Comparison of ENCODE assay signal across 28 mouse cellular contexts in genomic region chr8:85524086-85524485, GRCm38 (mm10). TPM values are rescaled to one million over a fixed set of nuclear protein-coding genes. Genes with fewer than 3 reads are reported as not detected.
DNase-seq lines count a peak whose midpoint lies in the region; ATAC-seq and TF ChIP-seq lines count a peak whose summit lies in the region.
"Had no signal": no experiment of that assay in that cellular context is flagged by ENCODE, and none has a peak within 500 bp of the region (broad histone marks: within the 10 kb centered on the region; RNA-seq: fewer than 3 reads in every experiment).

No protein-coding gene starts in this region.

- no peak for ATAC-seq in heart, embryonic 12.5 days (ENCODE audit: insufficient number of reproducible peaks, low FRiP score)
- no peak; the same call in 1 of the 2 replicates for ATAC-seq in heart, embryonic 15.5 days (replicated peaks; ENCODE audit: insufficient number of reproducible peaks, insufficient read depth, low FRiP score, low read depth)
- no peak for ATAC-seq in forebrain, embryonic 13.5 days
- ATAC-seq: CD4-positive, CD25-positive, alpha-beta regulatory T cell, adult 4 months; hindbrain, postnatal 0 days; intestine, embryonic 16.5 days; Patski had no signal

- H3K36me3 ChIP-seq in heart, embryonic 12.5 days, result peaks cover 20% of the 10 kb centered on the region; the same call in 1 of the 2 replicates
- peaks cover 3% of the 10 kb centered on the region; the same call in 1 of the 2 replicates for H3K36me3 ChIP-seq in heart, embryonic 15.5 days
- H3K36me3 ChIP-seq in forebrain, embryonic 13.5 days (ENCODE audit: poor library complexity, severe bottlenecking), result peaks cover 71% of the 10 kb centered on the region

- no peaks in the 10 kb centered on the region for H3K9me3 ChIP-seq in heart, embryonic 12.5 days (replicated peaks)
- H3K9me3 ChIP-seq in heart, embryonic 15.5 days (replicated peaks), result no peaks in the 10 kb centered on the region
- no peaks in the 10 kb centered on the region for H3K9me3 ChIP-seq in forebrain, embryonic 13.5 days (replicated peaks)
- H3K9me3 ChIP-seq: embryonic facial prominence, embryonic 13.5 days; forebrain, embryonic 12.5 days; limb, embryonic 15.5 days; midbrain, embryonic 12.5 days had no signal

- intact Hi-C loops in gastrocnemius, adult 2 months (cut with DNase I), result no loop called here

- H3K27ac ChIP-seq in gastrocnemius, adult 2 months, result peak overlapping the region; percentile 96
- H3K27ac ChIP-seq in heart, embryonic 12.5 days (ENCODE audit: poor library complexity, severe bottlenecking), result no peak overlapping the region
- H3K27ac ChIP-seq in heart, embryonic 15.5 days, result peak overlapping the region; percentile 30
- H3K27ac ChIP-seq in forebrain, embryonic 13.5 days, result no peak overlapping the region
- H3K27ac ChIP-seq: embryonic facial prominence, embryonic 13.5 days; forebrain, embryonic 12.5 days; hindbrain, postnatal 0 days; limb, embryonic 15.5 days; liver, embryonic 14.5 days; midbrain, embryonic 12.5 days; stomach, postnatal 0 days had no signal

- H3K4me1 ChIP-seq in heart, embryonic 12.5 days (replicated peaks), result peaks cover 8% of the 10 kb centered on the region
- no peaks in the 10 kb centered on the region for H3K4me1 ChIP-seq in heart, embryonic 15.5 days (replicated peaks)
- no peaks in the 10 kb centered on the region for H3K4me1 ChIP-seq in forebrain, embryonic 13.5 days
- H3K4me1 ChIP-seq: embryonic facial prominence, embryonic 13.5 days; forebrain, embryonic 12.5 days; limb, embryonic 15.5 days; midbrain, embryonic 12.5 days had no signal

- DNase-seq in gastrocnemius, adult 2 months, result peak; percentile 69
- DNase-seq in gastrocnemius, postnatal 10 days, result no peak
- DNase-seq in heart, adult 9 months (ENCODE audit: low spot score in 2 of 2), result peak; percentile 48 to 68
- no peak for DNase-seq in kidney, postnatal 14 days
- DNase-seq: adrenal gland, postnatal 10 days; cerebellum, adult 8-10 months; cerebellum, postnatal 36 days; embryo, embryonic 11 days; kidney, adult 9 months; kidney, postnatal 25 days; layer of hippocampus, adult 9-11 months; left cerebral cortex, postnatal 4 days; lung, embryonic 14.5 days; thymus, adult 2 months had no signal

- no peak overlapping the region for H3K4me2 ChIP-seq in heart, embryonic 12.5 days
- no peak overlapping the region for H3K4me2 ChIP-seq in heart, embryonic 15.5 days
- H3K4me2 ChIP-seq in forebrain, embryonic 13.5 days, result no peak overlapping the region
- H3K4me2 ChIP-seq: embryonic facial prominence, embryonic 13.5 days; forebrain, embryonic 12.5 days; limb, embryonic 15.5 days; lung, embryonic 14.5 days; midbrain, embryonic 12.5 days had no signal

- H3K27me3 ChIP-seq in heart, embryonic 12.5 days (replicated peaks), result no peaks in the 10 kb centered on the region
- no peaks in the 10 kb centered on the region for H3K27me3 ChIP-seq in heart, embryonic 15.5 days
- H3K27me3 ChIP-seq in forebrain, embryonic 13.5 days, result no peaks in the 10 kb centered on the region
- H3K27me3 ChIP-seq: embryonic facial prominence, embryonic 13.5 days; forebrain, embryonic 12.5 days; limb, embryonic 15.5 days; midbrain, embryonic 12.5 days; Patski had no signal

- no peak overlapping the region for H3K9ac ChIP-seq in heart, embryonic 12.5 days
- no peak overlapping the region for H3K9ac ChIP-seq in heart, embryonic 15.5 days
- H3K9ac ChIP-seq in forebrain, embryonic 13.5 days, result no peak overlapping the region
- H3K9ac ChIP-seq: embryonic facial prominence, embryonic 13.5 days; forebrain, embryonic 12.5 days; limb, embryonic 15.5 days; liver, embryonic 14.5 days; lung, embryonic 14.5 days; midbrain, embryonic 12.5 days had no signal

- TF ChIP-seq CTCF in gastrocnemius, adult 2 months (IDR thresholded peaks at IDR 0.05), result no peak

- 75% methylated on average over 7 of the region's 7 CpGs for WGBS in heart, embryonic 12.5 days
- 75% methylated on average over 7 of the region's 7 CpGs for WGBS in heart, embryonic 15.5 days
- WGBS in forebrain, embryonic 13.5 days, result 95% methylated on average over 7 of the region's 7 CpGs

- peak overlapping the region; percentile 5; the same call in 1 of the 2 replicates for H3K4me3 ChIP-seq in gastrocnemius, adult 2 months
- H3K4me3 ChIP-seq in heart, embryonic 12.5 days, result no peak overlapping the region
- H3K4me3 ChIP-seq in heart, embryonic 15.5 days, result no peak overlapping the region
- no peak overlapping the region for H3K4me3 ChIP-seq in forebrain, embryonic 13.5 days
- H3K4me3 ChIP-seq: embryonic facial prominence, embryonic 13.5 days; erythroblast, embryonic 14.5 days; forebrain, embryonic 12.5 days; limb, embryonic 15.5 days; midbrain, embryonic 12.5 days had no signal

RNA-seq across cellular contexts. Expression of gene Dnaja2, which starts 31.1 kb away (rescaled TPM):
- 100 to 1,000 TPM; 204 to 232 TPM for total RNA-seq in gastrocnemius, adult 2 months (2021)
- 100 to 1,000 TPM; 168 to 183 TPM for total RNA-seq in gastrocnemius, postnatal 10 days (2021)
- 152 and 154 TPM in 2 replicates for polyA plus RNA-seq in heart, embryonic 12.5 days (2016; fragmentation: Nextera tagmentation; extraction: Ambion mirVana)
- 130 and 133 TPM in 2 replicates for polyA plus RNA-seq in heart, embryonic 15.5 days (2015; fragmentation: Nextera tagmentation; extraction: Ambion mirVana)
- polyA plus RNA-seq in forebrain, embryonic 13.5 days (2015; fragmentation: Nextera tagmentation; extraction: Ambion mirVana), result 167 and 177 TPM in 2 replicates

RNA-seq across cellular contexts. Expression of gene Gpt2, which starts 31.7 kb away (rescaled TPM):
- 100 to 1,000 TPM; 203 to 433 TPM for total RNA-seq in gastrocnemius, adult 2 months (2021)
- 10 to 100 TPM; 51.8 to 58.5 TPM for total RNA-seq in gastrocnemius, postnatal 10 days (2021)
- polyA plus RNA-seq in heart, embryonic 12.5 days (2016; fragmentation: Nextera tagmentation; extraction: Ambion mirVana), result 10.3 and 11.7 TPM in 2 replicates
- 5.5 and 8.3 TPM in 2 replicates for polyA plus RNA-seq in heart, embryonic 15.5 days (2015; fragmentation: Nextera tagmentation; extraction: Ambion mirVana)
- 30.2 and 32.9 TPM in 2 replicates for polyA plus RNA-seq in forebrain, embryonic 13.5 days (2015; fragmentation: Nextera tagmentation; extraction: Ambion mirVana)
- polyA plus RNA-seq: erythroblast, embryonic 14.5 days had no signal

Comparison
In these comparisons a context has a peak if more than half of its experiments do, and no peak if none do; other contexts are left out.
1. DNase-seq: peak in gastrocnemius, adult 2 months (single experiment) and heart, adult 9 months (2 of 2); none in gastrocnemius, postnatal 10 days (single experiment) and kidney, postnatal 14 days (single experiment).
2. H3K27ac ChIP-seq: peak in gastrocnemius, adult 2 months (single experiment) and heart, embryonic 15.5 days (single experiment); none in heart, embryonic 12.5 days (single experiment) and forebrain, embryonic 13.5 days (single experiment).